Mouse (Mus musculus) G1E (cell line): ENCODE results near the gene Wdr81.

Source experiments
- CTCF ChIP-seq: IDR thresholded peaks from 2 replicates; pipeline ENCODE4 v1.5.1; 2012; ENCODE audit warnings: low read depth, low read length, inconsistent platforms, mixed read lengths
- GATA1 ChIP-seq: IDR thresholded peaks from 2 replicates; pipeline ENCODE4 v1.6.1; 2012; ENCODE audit warnings: borderline replicate concordance, low read length, inconsistent platforms, mixed read lengths

DNA sequence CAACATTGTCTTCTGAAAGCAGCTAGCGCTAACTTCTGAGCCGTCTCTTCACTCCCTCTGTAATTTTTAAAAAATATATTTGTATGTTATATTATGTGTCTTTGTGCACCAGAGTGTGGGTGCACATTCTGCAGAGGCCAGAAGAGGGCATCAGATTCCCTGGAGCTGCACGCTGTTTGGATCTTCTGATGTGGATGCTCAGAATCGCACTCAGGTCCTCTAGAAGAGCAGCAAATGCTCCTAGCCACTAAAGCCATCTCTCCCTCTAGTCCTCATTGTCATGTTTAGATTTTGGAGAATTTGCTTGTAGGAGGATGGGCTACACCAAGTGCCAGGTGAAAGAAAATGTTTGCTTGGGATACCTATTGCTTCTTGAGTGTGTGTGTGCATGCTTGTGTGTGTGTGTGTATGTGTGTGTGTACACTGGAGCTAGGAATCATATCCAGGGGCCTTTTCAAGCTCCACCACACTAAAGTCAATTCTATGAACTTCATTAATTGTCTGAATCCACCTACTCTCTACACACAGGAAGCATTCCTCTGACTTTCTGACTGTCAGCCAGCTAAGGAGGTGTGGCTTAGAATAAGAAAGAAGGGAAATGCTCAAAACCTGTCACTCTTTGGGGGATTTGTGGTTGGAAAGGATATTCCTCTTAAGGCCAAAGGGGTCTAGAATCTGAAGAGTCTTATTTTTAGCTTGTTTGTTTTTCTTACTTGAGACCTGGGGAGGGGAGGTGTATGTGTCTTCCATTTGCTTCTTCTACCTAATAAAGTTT lies 12.4 kb upstream of the Wdr81 start:
- TF ChIP-seq GATA1, result no peak
- no peak for TF ChIP-seq CTCF
